Mouse (Mus musculus) MEL (cell line): ENCODE measurements at regions not wholly inside any gene's neighbourhood (a gene's known extent, or its start where the extent isn't known, plus 50 kb on each side); places are given as distances from the start of the nearest gene placed in this dataset.

Source experiments
- CTCF ChIP-seq, 3 experiments: IDR thresholded peaks in 2 of 3; conservative IDR thresholded peaks in 1 of 3; 2 replicates each; pipeline ENCODE4 v1.5.1; 2011 to 2012; ENCODE audit warnings: low read length in 3 of 3, low read depth in 2 of 3, mild to moderate bottlenecking in 2 of 3, improper control_type of control experiment in 1 of 3, inconsistent platforms in 1 of 3, mixed read lengths in 1 of 3, moderate library complexity in 1 of 3; ENCODE audit not compliant: control insufficient read depth in 1 of 3, insufficient read depth in 1 of 3, poor library complexity in 1 of 3, severe bottlenecking in 1 of 3
- E2F4 ChIP-seq: IDR thresholded peaks from 2 replicates; pipeline ENCODE4 v1.6.1; 2011; ENCODE audit warnings: low read depth, low read length, improper control_type of control experiment, borderline replicate concordance
- EP300 ChIP-seq, 2 experiments: IDR thresholded peaks; 2 replicates each; pipeline ENCODE4 v1.6.1; 2011; ENCODE audit warnings: improper control_type of control experiment in 2 of 2, low read length in 2 of 2, low read depth in 1 of 2, mild to moderate bottlenecking in 1 of 2
- POLR2A ChIP-seq, 2 experiments: IDR thresholded peaks; 2 replicates each; pipeline ENCODE4 v1.6.1; 2011 to 2012; ENCODE audit warnings: low read length in 2 of 2, mild to moderate bottlenecking in 2 of 2, control low read depth in 1 of 2, improper control_type of control experiment in 1 of 2, low read depth in 1 of 2, moderate library complexity in 1 of 2; ENCODE audit not compliant: control insufficient read depth in 1 of 2, insufficient read depth in 1 of 2, poor library complexity in 1 of 2
- USF1 ChIP-seq: IDR thresholded peaks from 2 replicates; pipeline ENCODE4 v1.6.1; 2014; ENCODE audit warnings: low read depth, mild to moderate bottlenecking, inconsistent platforms, low read length, improper control_type of control experiment, moderate library complexity

DNA sequence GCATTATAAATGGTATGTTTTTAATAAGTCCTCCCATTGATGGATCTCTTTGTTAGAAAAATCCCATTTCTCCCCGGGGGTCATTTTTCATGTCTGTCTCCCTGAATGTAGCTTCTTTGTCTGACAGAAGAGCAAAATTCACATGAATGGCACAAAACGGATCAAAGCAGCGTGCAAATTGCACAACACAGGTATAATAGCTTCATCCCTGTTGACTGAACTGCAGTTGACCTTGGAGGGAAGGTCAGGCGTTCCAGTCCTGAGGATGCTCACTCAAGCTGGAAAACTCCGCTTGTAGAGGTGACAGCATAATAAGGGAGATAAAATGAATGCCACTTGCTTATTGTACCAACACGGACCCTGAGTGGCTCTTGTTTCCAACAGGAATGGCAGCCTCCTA is 446.6 kb downstream of the Prim2 start:
- no peak for TF ChIP-seq E2F4
- TF ChIP-seq POLR2A (IDR thresholded peaks at IDR 0.05; ENCODE audit: control insufficient read depth in 1 of 2, insufficient read depth in 1 of 2, low read depth in 1 of 2, low read length in 2 of 2, poor library complexity in 1 of 2): no peak
- no peak for TF ChIP-seq USF1
- TF ChIP-seq EP300 (IDR thresholded peaks at IDR 0.05; ENCODE audit: low read depth in 1 of 2, low read length in 2 of 2): no peak
- TF ChIP-seq CTCF (IDR thresholded peaks at IDR 0.05 in 2 of 3, conservative IDR thresholded peaks at IDR 0.05 in 1 of 3; ENCODE audit: control insufficient read depth in 1 of 3, insufficient read depth in 1 of 3, low read depth in 2 of 3, low read length in 3 of 3, poor library complexity in 1 of 3, severe bottlenecking in 1 of 3): no peak
